Mouse (Mus musculus) liver, adult (tissue): ENCODE measurements at regions not wholly inside any gene's neighbourhood (a gene's known extent, or its start where the extent isn't known, plus 50 kb on each side); places are given as distances from the start of the nearest gene placed in this dataset.

Source experiments
- GATA4 ChIP-seq: IDR thresholded peaks from 2 replicates; pipeline ENCODE4 v1.6.1; 2014; ENCODE audit warnings: mild to moderate bottlenecking, low read length; ENCODE audit not compliant: insufficient replicate concordance

DNA sequence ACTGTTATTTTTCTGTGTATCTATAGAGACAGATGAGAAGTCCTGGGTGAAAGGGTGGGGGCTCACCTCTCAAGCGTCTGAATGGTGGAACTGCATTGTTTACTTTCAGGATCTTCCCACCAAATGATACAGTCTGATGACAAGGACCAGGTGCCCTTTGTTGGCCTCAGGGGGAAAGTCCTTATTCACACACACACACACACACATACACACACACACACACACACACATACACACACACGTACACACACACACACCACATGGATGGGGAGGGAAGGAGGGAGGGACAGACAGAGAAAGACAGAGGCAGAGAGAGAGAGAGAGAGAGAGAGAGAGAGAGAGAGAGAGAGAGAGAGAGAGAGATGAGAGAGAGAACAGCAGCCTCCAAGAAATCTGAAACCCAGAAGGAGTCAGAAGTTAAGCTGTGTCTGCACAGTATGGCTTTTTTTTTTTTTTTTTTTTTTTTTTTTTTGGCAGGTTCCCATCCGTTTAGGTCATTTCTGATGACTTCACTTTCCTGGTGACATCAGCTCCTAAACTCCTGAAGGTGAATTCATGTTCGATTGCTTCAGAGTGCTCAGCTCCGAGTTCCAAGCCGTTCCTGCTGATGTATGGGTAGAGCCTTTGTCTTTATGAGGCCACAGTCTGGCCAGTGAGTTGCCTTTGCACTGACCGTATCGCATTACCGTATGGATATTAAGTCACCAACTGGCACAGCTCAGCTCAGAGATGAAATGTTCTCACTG, 273.4 kb downstream of the Kcnrg start:
- no peak for TF ChIP-seq GATA4

- no peak for TF ChIP-seq GATA4
These were observed 278.2 kb downstream of the Kcnrg start for GRCm38 (mm10) chr14:61885241-61886015.

GRCm38 (mm10) chr14:61889626-61890025, 282.4 kb downstream of the Kcnrg start:
- TF ChIP-seq GATA4 = peak; percentile 38; the same call in 1 of the 2 replicates

DNA sequence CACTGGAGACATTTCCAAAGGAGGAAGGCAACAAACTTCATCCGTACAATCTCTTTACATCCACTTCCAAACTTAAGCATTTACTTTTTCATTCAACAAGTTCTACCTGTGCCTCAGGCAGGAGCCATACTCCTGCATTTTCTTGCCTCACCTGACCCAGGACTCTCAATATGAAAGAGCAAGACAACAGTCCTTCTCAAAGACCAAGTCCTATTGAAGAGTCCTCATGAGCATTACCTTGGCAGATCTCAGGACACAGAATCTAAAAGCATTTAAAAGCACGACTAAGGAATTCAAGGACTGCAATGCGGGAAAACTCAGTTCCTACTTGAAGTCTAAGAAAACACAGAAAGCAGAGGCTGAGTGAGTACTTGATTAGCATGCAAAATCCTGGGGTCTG, 286.5 kb downstream of the Kcnrg start:
- TF ChIP-seq GATA4 = no peak

DNA sequence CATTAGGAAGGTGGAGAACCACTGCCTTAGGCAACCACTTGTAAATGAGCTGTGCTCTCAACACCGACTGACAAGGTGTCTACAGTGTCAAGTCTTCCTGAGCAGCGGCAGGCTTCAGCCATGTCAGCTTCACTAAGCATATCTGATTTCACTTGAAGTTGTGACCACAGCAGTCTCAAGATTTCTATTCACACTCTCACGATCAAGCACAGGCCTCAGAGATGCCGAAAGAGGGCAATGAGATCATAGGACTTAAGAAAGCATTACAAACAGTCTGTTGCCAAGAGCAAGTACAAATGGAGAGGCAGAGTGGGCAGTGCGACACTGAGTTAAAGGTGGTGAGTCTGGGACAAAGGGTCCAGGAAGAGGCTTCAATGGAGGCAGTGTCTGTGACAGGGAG, 289.6 kb downstream of the Kcnrg start:
- TF ChIP-seq GATA4 = no peak

DNA sequence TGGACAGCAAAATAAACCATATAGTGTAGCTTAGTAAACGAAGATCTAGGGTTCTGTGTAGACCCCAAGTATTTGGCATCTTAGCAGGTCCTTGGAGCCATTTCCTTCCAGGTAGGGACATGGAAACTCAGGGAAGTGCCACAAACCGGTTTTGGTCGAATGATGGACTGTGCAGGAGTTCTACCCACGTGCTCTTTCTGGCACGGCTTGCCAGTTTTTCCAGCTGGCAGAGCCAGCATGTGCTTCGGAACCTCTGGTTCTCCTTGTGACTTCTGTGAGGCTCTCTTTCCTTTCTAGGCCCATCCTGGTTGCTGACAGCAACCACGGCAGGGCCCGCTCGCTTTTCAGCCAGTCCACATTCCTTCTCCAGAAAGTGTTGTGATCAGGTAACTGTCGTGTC, 291.4 kb downstream of the Kcnrg start:
- TF ChIP-seq GATA4 = no peak

- no peak for TF ChIP-seq GATA4
These were observed 297.3 kb downstream of the Kcnrg start for GRCm38 (mm10) chr14:61904426-61905124.

- TF ChIP-seq GATA4 = no peak
These were observed 310.9 kb downstream of the Kcnrg start for GRCm38 (mm10) chr14:61918113-61918512.

DNA sequence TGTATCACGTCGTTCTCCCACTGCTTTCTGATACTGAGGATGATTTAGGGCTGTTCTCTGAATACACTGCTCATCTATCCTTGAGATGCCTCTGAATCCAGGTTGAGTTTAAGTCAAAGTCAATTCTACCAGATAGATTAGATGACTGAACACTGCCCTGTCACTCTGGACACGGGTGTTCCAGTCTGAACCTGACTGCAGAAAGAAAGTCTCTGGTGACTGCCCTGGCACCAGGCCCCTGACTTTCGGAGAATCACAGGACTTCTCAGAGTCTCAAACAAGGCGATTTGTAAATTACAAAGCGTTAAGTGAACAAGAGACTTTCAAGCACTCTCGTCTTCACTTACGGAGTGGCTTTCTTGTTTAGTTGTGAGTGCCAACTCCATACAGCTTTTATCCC, 324.6 kb downstream of the Kcnrg start:
- TF ChIP-seq GATA4 = no peak

GRCm38 (mm10) chr14:61941682-61942081, 334.4 kb downstream of the Kcnrg start:
- TF ChIP-seq GATA4 = no peak

DNA sequence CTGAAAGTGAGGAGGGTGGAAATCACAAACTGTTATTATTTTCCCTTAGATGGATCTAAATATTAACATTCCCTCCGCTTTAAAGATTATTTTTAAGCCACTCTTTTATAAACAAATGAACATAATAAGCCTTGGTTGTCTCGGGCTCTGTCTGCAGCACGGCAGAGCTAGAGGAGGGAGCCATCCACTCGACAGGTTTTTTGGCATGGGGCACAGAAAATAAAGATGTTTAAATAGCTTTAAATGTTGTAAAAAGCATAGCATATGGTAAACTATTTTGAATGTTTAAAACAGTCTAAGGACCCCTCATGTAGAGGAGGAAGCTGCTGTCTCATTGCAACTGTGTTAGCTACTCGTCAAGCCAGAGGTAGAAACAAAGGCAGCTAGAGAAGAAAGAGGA, 338.4 kb downstream of the Kcnrg start:
- TF ChIP-seq GATA4 = no peak

- TF ChIP-seq GATA4 = no peak
These were observed 342.2 kb downstream of the Kcnrg start for GRCm38 (mm10) chr14:61949446-61949845.

DNA sequence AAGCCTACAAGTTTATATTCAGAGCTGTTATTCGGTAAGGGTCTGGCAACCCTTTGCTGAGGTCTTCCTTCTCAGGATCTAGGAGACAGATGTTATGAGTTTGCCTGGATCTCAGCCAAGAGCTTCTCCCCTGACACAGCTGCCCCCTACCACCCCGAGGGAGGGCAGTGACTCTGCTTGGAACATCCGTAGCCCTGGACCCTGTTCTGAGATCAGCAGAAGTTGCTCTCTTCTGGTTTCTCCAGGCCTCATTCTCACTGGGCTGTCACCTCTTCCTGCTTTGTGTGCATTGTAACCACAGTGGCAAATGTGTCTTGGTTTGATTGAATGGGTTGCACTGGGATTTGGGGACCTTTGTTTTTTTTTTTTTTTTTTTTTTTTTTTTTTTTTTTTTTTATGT, 342.4 kb upstream of the Rnaseh2b start:
- no peak for TF ChIP-seq GATA4

GRCm38 (mm10) chr14:61953029-61953428, 339.4 kb upstream of the Rnaseh2b start:
- no peak for TF ChIP-seq GATA4

DNA sequence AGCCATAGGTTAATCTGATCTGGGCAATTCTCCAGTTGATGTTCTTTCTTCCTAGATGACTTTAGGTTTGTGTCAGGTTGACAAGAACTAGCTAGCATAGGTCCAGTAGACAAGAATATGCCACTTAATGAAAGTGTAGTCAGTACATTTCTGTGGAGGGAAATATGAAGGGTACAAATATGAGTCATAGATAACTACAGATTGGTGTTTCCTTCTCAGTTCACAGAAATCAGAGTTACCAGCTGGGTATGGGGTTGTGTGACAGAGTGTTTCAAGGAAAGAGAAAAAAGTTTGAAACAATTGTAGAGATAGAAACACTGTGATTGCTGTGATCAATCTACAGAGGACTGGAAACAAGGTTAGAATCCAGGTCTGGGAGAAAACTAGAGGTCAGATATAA, 337.0 kb upstream of the Rnaseh2b start:
- no peak for TF ChIP-seq GATA4
